Mouse (Mus musculus) cerebral cortex, adult 2 months (tissue): ENCODE data around the gene Trp63.

Experiments
- WGBS: fragments of 180-500 bp; shearing (Covaris S2); methylation state at CpG from one replicate; pipeline ENCODE4 v1.1.7; 2018; 5-methylcytosine and 5-hydroxymethylcytosine counted together

Trp63 gene

DNA sequence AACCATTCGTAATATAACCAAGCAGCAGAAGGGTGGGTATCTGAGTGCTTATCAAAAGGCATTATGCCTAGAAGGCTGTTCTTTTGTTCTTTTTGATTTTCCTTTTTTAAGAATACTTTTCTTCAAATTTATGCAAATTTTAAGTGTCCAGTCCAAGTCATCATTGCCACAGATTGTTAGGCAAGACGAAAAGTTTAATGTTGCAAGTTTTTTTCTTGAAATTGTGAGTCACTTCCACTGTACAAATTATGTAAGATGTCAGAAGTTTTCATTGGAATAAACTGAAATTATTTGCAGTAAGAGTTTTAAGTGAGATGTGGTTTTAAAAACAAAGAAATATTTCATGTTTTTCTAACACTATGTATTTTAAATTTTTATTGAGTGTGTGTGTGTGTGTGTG lies 100.7 kb downstream of the Trp63 start:
- 68% methylated on average over 2 of the region's 2 CpGs for WGBS

DNA sequence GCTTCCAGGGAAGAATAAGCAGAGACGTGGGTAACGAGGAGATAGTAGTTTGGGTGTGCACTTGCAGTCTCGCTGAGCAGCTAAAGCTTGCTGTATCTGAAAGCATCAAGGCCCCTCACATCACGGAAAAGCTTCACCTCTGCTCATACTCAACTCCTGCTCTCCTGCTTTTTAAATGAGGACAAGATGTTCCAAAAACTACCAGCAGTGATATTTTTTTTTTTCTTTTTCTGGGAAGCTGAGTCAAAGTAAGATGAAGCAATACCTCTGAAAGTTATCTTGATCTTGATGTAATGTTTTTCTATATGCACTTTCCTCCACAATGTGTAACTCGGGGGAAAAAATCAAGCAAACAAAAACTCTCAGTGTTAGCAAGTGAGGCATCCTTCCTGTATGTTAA lies 102.9 kb downstream of the Trp63 start:
- WGBS, result 63% methylated on average over 5 of the region's 5 CpGs

GRCm38 (mm10) chr16:25792640-25793266 lies 109.2 kb downstream of the Trp63 start:
- WGBS, result 41% methylated on average over 5 of the region's 5 CpGs

GRCm38 (mm10) chr16:25797732-25798294 lies 114.2 kb downstream of the Trp63 start:
- WGBS, result 88% methylated on average over 4 of the region's 4 CpGs

GRCm38 (mm10) chr16:25804955-25805354 lies 121.4 kb downstream of the Trp63 start:
- WGBS, result 81% methylated on average over 3 of the region's 3 CpGs

- WGBS, result 66% methylated on average over 10 of the region's 10 CpGs
These were observed 134.4 kb downstream of the Trp63 start for GRCm38 (mm10) chr16:25817753-25818624.

DNA sequence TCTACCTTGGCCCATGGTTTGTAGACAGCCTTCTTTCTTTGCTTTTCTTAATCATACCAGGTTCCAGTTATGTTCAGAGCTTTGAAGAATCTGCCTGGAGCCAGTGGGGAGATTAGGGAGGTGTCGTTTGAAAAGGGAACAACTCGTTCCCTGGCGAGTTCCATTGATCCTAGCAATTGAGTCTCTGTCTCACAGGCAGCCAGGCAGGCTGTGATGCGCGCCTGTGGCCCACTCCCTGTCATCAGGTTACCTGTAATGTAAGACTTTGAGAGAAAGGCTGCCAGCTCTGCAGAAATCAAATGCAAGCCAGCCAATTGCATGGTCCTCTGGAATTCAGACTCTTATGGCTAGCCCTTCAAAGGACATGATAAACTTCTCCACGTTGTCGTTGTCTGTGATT lies 142.5 kb downstream of the Trp63 start:
- 76% methylated on average over 7 of the region's 7 CpGs for WGBS

- 69% methylated on average over 4 of the region's 4 CpGs for WGBS
These were observed 149.0 kb downstream of the Trp63 start for GRCm38 (mm10) chr16:25832576-25832975.

DNA sequence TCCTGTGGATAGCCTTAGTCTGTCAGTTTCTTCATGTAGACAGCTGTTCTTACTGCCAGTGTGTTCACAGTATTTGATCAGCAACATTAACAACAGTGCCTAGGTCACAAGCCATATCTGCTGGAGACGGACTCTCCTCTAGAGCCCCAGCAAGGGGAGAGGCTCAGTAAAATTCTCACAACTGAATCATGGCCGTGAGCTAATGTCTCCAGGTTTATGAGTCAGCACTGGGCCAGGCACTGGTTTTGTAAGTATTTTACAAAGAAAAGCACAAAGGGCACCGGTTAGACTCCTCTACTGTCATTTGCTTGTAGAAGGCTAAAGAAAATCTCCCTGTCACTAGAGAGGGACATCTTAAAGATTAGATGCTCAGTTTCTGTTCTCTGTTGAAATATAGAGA lies 151.7 kb downstream of the Trp63 start:
- WGBS, result 86% methylated on average over 3 of the region's 3 CpGs

GRCm38 (mm10) chr16:25835723-25836122 lies 152.2 kb downstream of the Trp63 start:
- 97% methylated on average over 5 of the region's 5 CpGs for WGBS

DNA sequence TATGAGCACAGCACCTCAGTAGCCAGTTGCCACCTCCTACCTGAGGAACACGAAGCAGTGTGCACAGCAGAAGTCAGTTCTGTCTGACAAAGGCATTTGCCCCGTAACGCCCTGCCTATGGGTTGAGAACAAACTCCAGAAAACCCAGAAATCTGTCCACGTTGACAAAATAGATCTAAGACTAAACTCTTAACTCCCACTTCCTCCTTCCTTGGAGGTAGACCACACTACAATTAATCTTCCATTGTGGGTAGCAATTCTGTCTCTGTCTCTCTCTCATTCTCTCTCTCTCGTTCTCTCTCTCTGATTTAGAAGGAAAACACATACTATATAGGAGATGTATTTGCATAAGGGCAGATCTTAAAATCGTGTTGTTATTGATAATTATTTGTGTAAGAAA lies 159.4 kb downstream of the Trp63 start:
- 83% methylated on average over 6 of the region's 6 CpGs for whole genome bisulfite sequencing

GRCm38 (mm10) chr16:25843625-25844024 lies 160.1 kb downstream of the Trp63 start:
- WGBS, result 94% methylated on average over 13 of the region's 13 CpGs

DNA sequence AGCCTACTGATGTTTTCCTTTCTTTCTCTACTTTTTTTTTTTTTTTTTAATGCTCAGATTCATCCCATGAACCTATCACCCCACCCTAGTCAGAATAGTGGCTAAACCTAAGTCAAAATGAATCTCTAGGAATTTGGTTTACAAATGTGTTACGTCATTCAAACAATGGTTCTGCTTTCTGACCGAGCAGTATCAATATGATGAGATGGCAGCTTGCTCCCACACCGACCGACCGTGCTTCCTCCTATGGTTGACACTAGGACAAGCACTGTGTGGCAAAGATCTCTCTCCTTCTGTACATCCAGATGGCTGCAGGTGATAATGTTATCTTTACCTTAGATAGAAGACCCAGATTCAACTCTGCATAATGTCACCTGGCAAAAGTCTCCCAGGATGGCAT lies 163.0 kb downstream of the Trp63 start:
- WGBS, result 91% methylated on average over 5 of the region's 5 CpGs

GRCm38 (mm10) chr16:25848474-25848873 lies 164.9 kb downstream of the Trp63 start:
- 77% methylated on average over 2 of the region's 2 CpGs for WGBS

GRCm38 (mm10) chr16:25849593-25850464 lies 166.3 kb downstream of the Trp63 start:
- 83% methylated on average over 13 of the region's 13 CpGs for WGBS

DNA sequence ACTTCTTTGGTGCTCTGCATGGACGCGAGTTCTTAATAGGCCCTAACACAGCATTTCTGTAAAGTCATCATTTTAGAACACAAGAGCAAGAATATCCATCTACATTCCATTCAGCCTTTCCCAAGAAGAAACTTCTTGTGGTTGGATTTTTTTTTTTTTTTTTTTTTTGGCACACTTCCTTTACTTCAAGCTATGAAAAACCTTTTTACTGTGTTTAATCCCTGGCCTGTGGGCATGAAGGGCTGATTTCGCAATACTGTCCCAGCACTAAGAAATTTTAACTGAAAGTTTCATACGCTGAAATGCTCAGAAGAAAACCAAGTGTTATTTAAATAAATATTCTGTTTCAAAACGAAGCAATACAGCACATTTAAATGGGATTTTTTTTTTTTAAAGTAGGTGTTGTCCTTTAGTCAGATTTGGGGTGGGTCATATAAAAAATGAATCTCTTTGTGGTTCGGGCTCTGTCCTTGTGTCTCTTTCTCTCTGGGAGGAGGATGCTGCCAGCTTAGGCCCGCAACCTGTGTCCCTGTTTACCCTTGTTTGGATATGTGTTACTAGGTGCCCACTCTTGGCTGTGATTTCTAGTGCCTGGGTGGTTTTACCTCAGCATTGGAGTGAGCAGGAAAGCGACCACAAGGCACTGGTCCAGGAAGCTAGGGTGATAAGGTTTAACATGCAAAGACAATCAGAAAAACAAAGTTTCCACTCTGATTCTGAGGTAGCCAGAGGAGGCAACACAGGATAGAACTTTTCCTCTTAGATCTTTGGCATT lies 177.4 kb downstream of the Trp63 start:
- WGBS, result 86% methylated on average over 8 of the region's 8 CpGs

- 38% methylated on average over 7 of the region's 7 CpGs for WGBS
These were observed 181.7 kb downstream of the Trp63 start for GRCm38 (mm10) chr16:25865096-25865869.

DNA sequence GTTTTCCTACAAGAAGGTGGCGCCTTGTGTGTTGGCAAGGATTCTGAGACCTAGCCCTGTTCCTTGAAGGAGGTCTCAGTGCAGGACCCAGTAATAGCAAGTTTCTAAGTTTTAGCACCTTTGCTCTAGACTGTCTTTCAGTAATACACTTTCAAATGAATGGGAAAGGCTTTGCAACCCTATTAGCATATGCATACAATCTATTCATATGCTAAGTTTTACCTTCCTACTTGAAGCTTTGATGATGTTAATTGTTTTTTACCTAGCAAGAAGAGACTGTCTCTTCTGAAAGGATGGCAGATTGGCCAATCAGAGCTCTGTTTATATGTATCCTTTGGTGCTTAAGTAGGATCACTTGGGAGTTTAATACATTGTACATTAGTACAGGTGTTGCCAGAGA lies 187.9 kb downstream of the Trp63 start:
- 98% methylated on average over 1 of the region's 1 CpGs for WGBS

- 86% methylated on average over 2 of the region's 2 CpGs for WGBS
These were observed 192.1 kb downstream of the Trp63 start for GRCm38 (mm10) chr16:25875681-25876080.

- whole genome bisulfite sequencing, result 77% methylated on average over 7 of the region's 7 CpGs
These were observed 193.9 kb downstream of the Trp63 start for GRCm38 (mm10) chr16:25877416-25877965.
